Mouse (Mus musculus) C2C12 (cell line): ENCODE results near the gene Cebpa. TPM values are rescaled to one million over a fixed set of nuclear protein-coding genes. Genes with fewer than 3 reads are reported as not detected.

ENCODE experiments used
- H3K27me3 ChIP-seq: one replicate; pipeline ENCODE4 v1.6.1; 2011; ENCODE audit not compliant: control insufficient read depth, insufficient read depth, insufficient read length
- H3K36me3 ChIP-seq: one replicate; pipeline ENCODE4 v1.6.1; 2011; ENCODE audit not compliant: control insufficient read depth, insufficient read depth
- H3K4me3 ChIP-seq: one replicate; pipeline ENCODE4 v1.5.1; 2011; ENCODE audit warnings: mild to moderate bottlenecking, control low read depth; ENCODE audit not compliant: poor library complexity, insufficient read depth, severe bottlenecking
- H3K79me2 ChIP-seq: one replicate; pipeline ENCODE4 v1.6.1; 2011; ENCODE audit not compliant: control insufficient read depth, insufficient read depth
- H3K79me3 ChIP-seq: one replicate; pipeline ENCODE4 v1.6.1; 2011; ENCODE audit warnings: low read depth, control low read depth
- H3ac ChIP-seq: one replicate; pipeline ENCODE3; 2011; ENCODE audit warnings: low read depth; ENCODE audit not compliant: control insufficient read depth, insufficient read length
- CEBPB ChIP-seq: IDR thresholded peaks from one replicate; pipeline ENCODE4 v1.6.1; 2011; ENCODE audit warnings: low read depth, mild to moderate bottlenecking, control low read depth, moderate library complexity
- CTCF ChIP-seq: IDR thresholded peaks from one replicate; pipeline ENCODE4 v1.5.1; 2011; ENCODE audit not compliant: control insufficient read depth, insufficient read depth, insufficient read length
- FOSL1 ChIP-seq: IDR thresholded peaks from one replicate; pipeline ENCODE4 v1.8.0; 2011; ENCODE audit warnings: mild to moderate bottlenecking, low read length; ENCODE audit not compliant: poor library complexity, insufficient read depth, severe bottlenecking
- MAX ChIP-seq: IDR thresholded peaks from one replicate; pipeline ENCODE4 v1.6.1; 2011; ENCODE audit warnings: mild to moderate bottlenecking, control low read depth
- MYOD1 ChIP-seq: IDR thresholded peaks from one replicate; pipeline ENCODE4 v1.6.1; 2011; ENCODE audit warnings: low read depth; ENCODE audit not compliant: control insufficient read depth, insufficient read length
- MYOG ChIP-seq: IDR thresholded peaks from one replicate; pipeline ENCODE4 v1.6.1; 2011; ENCODE audit not compliant: control insufficient read depth, insufficient read length; ENCODE audit errors: extremely low read depth
- USF1 ChIP-seq: IDR thresholded peaks from one replicate; pipeline ENCODE4 v1.6.1; 2011; ENCODE audit warnings: low read depth, mild to moderate bottlenecking, control low read depth, moderate library complexity
- polyA plus RNA-seq: library from polyadenylated mRNA; unstranded; fragments of >200 nt; fragmentation: generic; extraction: Trizol; gene quantifications from one replicate; pipeline ENCODE4 v1.2.1, GENCODE M21; 2012; ENCODE audit warnings: missing spikeins

Gene Cebpa
- polyA plus RNA-seq, 1 experiment: 22.9 TPM

GRCm38 (mm10) chr7:35086271-35086861, 32.7 kb upstream of the Cebpa start:
- Histone ChIP-seq H3K36me3 (no peaks in the 10 kb centered on the region), H3K79me3 (no peaks in the 10 kb centered on the region), H3K27me3 (no peaks in the 10 kb centered on the region), H3K79me2 (no peaks in the 10 kb centered on the region), H3ac (no peak overlapping the region), H3K4me3 (no peak overlapping the region)
- TF ChIP-seq MYOG (no peak), MAX (no peak)

DNA sequence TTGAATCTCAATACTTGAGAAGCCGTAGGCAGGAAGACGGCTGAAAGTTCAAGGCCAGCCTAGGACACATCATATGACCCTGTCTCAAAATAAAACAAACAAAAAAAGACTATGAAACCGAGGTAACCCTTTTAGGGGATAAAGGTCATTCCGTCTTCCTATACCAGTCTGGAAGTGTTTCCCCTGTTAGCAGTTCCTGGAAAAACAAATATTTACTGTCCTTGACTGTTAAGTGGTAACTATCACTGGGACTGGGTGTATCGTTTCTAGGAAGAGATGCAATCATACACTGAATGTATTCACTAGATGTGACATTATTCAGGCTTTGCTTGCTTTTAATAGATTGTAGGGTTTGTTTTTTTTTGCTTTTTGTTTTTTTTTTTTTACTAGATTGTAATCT, 28.5 kb upstream of the Cebpa start:
- H3K27me3 ChIP-seq: no peaks in the 10 kb centered on the region
- TF ChIP-seq CTCF (no peak), MYOG (no peak)
- H3K79me3 ChIP-seq: no peaks in the 10 kb centered on the region
- H3K36me3 ChIP-seq: no peaks in the 10 kb centered on the region
- no peak overlapping the region for H3K4me3 ChIP-seq
- H3K79me2 ChIP-seq: no peaks in the 10 kb centered on the region
- H3ac ChIP-seq: no peak overlapping the region

DNA sequence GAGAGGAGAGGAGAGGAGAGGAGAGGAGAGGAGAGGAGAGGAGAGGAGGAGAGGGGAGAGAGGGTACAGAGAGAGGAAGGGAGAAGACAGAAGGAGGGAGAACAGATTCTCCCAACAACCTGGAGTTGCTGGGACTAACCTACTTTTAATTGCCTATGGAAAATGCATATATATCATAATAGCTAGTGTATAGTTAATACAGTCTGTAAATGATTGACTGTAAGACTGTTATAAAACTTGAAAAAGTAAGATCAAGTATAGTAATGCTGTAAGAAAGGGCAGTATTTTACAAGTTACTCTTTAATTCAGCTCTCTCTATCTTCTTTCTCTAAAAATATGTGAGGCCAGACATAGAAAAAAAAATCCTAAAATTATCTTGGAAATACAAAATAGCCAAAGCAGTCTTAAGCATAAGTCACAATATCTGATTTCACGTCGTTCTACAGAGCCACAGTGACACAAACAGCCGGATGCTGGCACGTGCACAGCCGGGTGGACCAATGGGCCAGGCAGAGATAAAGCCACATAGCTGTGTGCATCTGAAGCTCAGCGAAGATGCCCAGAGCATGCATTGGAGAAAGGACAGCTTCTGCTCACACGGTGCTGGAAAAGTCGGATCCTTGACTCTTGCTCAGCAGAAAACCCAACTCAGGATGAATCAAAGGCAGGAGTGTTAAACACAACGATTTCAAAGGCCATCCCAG, 24.0 kb upstream of the Cebpa start:
- no peak overlapping the region for H3K4me3 ChIP-seq
- no peaks in the 10 kb centered on the region for H3K36me3 ChIP-seq
- no peak overlapping the region for H3ac ChIP-seq
- H3K79me3 ChIP-seq: no peaks in the 10 kb centered on the region
- TF ChIP-seq CTCF (no peak), CEBPB (no peak), MYOD1 (no peak), USF1 (no peak), MAX (no peak), FOSL1 (no peak), MYOG (no peak)
- H3K27me3 ChIP-seq: no peaks in the 10 kb centered on the region
- no peaks in the 10 kb centered on the region for H3K79me2 ChIP-seq

- Histone ChIP-seq H3K27me3 (no peaks in the 10 kb centered on the region), H3ac (no peak overlapping the region)
Observed at GRCm38 (mm10) chr7:35098777-35099176, 20.3 kb upstream of the Cebpa start.

DNA sequence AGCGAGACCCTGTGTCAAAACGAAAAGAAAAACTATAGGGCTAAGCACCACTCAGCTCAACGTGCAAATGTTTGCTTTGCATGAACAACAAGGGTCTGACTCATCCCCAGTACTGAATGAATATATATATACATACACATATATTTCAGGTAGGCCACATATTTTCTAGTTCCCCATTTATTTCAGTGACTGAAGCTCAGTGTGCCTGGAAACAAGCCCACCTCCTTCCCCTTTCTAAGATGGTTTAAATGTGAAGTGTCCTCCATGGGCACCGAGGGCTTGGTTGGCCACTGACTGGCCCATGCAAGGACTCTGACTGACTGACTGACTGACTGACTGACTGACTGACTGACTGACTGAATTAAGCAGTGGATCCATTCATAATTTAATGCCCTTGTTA, 19.6 kb upstream of the Cebpa start:
- Histone ChIP-seq H3K79me2 (no peaks in the 10 kb centered on the region), H3K79me3 (no peaks in the 10 kb centered on the region), H3ac (no peak overlapping the region), H3K36me3 (no peaks in the 10 kb centered on the region), H3K4me3 (no peak overlapping the region), H3K27me3 (no peaks in the 10 kb centered on the region)
- TF ChIP-seq MYOD1 (no peak), CEBPB (no peak), MAX (no peak), MYOG (no peak), CTCF (no peak), FOSL1 (no peak), USF1 (no peak)

More at GRCm38 (mm10) chr7:35098777-35099176, 20.3 kb upstream of the Cebpa start:
- no peak overlapping the region for H3K4me3 ChIP-seq
- no peaks in the 10 kb centered on the region for H3K36me3 ChIP-seq
- no peaks in the 10 kb centered on the region for H3K79me2 ChIP-seq
- no peak for TF ChIP-seq FOSL1
- TF ChIP-seq MYOG: no peak
- no peak for TF ChIP-seq CEBPB
- TF ChIP-seq CTCF: no peak
- TF ChIP-seq MAX: no peak
- TF ChIP-seq USF1: no peak
- no peak for TF ChIP-seq MYOD1
- no peaks in the 10 kb centered on the region for H3K79me3 ChIP-seq

DNA sequence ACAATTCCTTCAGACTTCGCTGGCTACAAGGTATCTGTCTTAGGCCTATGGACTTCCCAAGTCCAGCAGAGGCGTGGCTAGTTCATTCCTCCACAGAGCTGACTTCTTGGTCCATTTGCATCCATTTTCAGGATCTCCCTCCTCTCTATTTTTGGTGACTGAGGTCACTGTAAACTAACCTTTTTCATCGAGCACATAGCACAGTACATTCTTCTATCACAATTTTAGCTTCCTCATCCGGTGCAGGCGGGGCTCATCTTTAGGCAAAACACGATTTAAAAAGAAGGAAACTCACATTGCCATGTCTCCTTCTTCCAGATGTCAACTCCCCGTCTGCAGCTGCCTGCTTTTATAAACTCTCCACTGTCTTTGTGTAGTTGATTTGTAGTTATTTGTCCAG, 12.5 kb upstream of the Cebpa start:
- TF ChIP-seq FOSL1 (no peak), CEBPB (no peak), MAX (no peak), MYOG (no peak), CTCF (no peak), MYOD1 (no peak), USF1 (no peak)
- Histone ChIP-seq H3K4me3 (no peak overlapping the region), H3K79me3 (no peaks in the 10 kb centered on the region), H3K36me3 (no peaks in the 10 kb centered on the region), H3ac (no peak overlapping the region), H3K79me2 (no peaks in the 10 kb centered on the region), H3K27me3 (no peaks in the 10 kb centered on the region)
